ENCODE assay signal across 8 mouse cellular contexts in genomic region chr5:104508195-104508891, GRCm38 (mm10). TPM values are rescaled to one million over a fixed set of nuclear protein-coding genes. Genes with fewer than 3 reads are reported as not detected.
DNase-seq lines count a peak whose midpoint lies in the region; ATAC-seq and TF ChIP-seq lines count a peak whose summit lies in the region.

BC005561 (plus strand) TSS chr5:104508352.

- TF ChIP-seq POLR2A in brain, embryonic 14.5 days (IDR thresholded peaks at IDR 0.05; ENCODE audit: borderline replicate concordance, extremely low read depth, insufficient read depth, insufficient read length, poor library complexity, severe bottlenecking) = peak; percentile 47; the same call in 1 of the 2 replicates

- peak within 1 kb of the TSS; percentile 95 for H3K9ac ChIP-seq in heart, embryonic 13.5 days
- H3K9ac ChIP-seq in liver, embryonic 12.5 days = peak within 1 kb of the TSS; percentile 85
- H3K9ac ChIP-seq in stomach, embryonic 15.5 days = peak within 1 kb of the TSS; percentile 82

- WGBS in heart, embryonic 13.5 days = under 1% methylated on average over 75 of the region's 83 CpGs
- under 1% methylated on average over 69 of the region's 83 CpGs for WGBS in liver, embryonic 12.5 days (ENCODE audit: insufficient replicate concordance)
- WGBS in stomach, embryonic 15.5 days = under 1% methylated on average over 80 of the region's 83 CpGs

- H3K79me3 ChIP-seq in C2C12 (ENCODE audit: low read depth) = peaks cover 20% of the 10 kb centered on the region

- H3K27me3 ChIP-seq in C2C12 (ENCODE audit: control insufficient read depth, insufficient read depth, insufficient read length) = no peaks in the 10 kb centered on the region
- H3K27me3 ChIP-seq in erythroblast, embryonic 14.5 days (ENCODE audit: control insufficient read depth) = no peaks in the 10 kb centered on the region
- no peaks in the 10 kb centered on the region for H3K27me3 ChIP-seq in heart, embryonic 13.5 days (replicated peaks)
- no peaks in the 10 kb centered on the region for H3K27me3 ChIP-seq in liver, embryonic 12.5 days (replicated peaks)
- no peaks in the 10 kb centered on the region for H3K27me3 ChIP-seq in stomach, embryonic 15.5 days (replicated peaks)

- peaks cover 14% of the 10 kb centered on the region for H3K4me1 ChIP-seq in erythroblast, embryonic 14.5 days (ENCODE audit: control insufficient read depth)
- H3K4me1 ChIP-seq in heart, embryonic 13.5 days = peaks cover 11% of the 10 kb centered on the region
- H3K4me1 ChIP-seq in liver, embryonic 12.5 days = peaks cover 20% of the 10 kb centered on the region
- H3K4me1 ChIP-seq in stomach, embryonic 15.5 days = no peaks in the 10 kb centered on the region

- H3ac ChIP-seq in C2C12 (ENCODE audit: control insufficient read depth, insufficient read length, low read depth) = peak within 1 kb of the TSS; percentile 95

- no peak for TF ChIP-seq CTCF in C2C12 (IDR thresholded peaks at IDR 0.05; ENCODE audit: control insufficient read depth, insufficient read depth, insufficient read length)
- TF ChIP-seq CTCF in brain, embryonic 14.5 days (IDR thresholded peaks at IDR 0.05; ENCODE audit: borderline replicate concordance, extremely low read depth, insufficient read depth, insufficient read length) = no peak

- peaks cover 3% of the 10 kb centered on the region; the same call in 1 of the 2 replicates for H3K9me3 ChIP-seq in erythroblast, embryonic 14.5 days (ENCODE audit: control insufficient read depth, low read length)
- no peaks in the 10 kb centered on the region for H3K9me3 ChIP-seq in heart, embryonic 13.5 days
- H3K9me3 ChIP-seq in liver, embryonic 12.5 days (replicated peaks) = no peaks in the 10 kb centered on the region
- no peaks in the 10 kb centered on the region for H3K9me3 ChIP-seq in stomach, embryonic 15.5 days

- H3K4me3 ChIP-seq in C2C12 (ENCODE audit: insufficient read depth, poor library complexity, severe bottlenecking) = peak within 1 kb of the TSS; percentile 55
- peak within 1 kb of the TSS; percentile 85 for H3K4me3 ChIP-seq in erythroblast, embryonic 14.5 days (replicated peaks)
- peak within 1 kb of the TSS; percentile 91 for H3K4me3 ChIP-seq in heart, embryonic 13.5 days
- peak within 1 kb of the TSS; percentile 76 for H3K4me3 ChIP-seq in liver, embryonic 12.5 days
- H3K4me3 ChIP-seq in stomach, embryonic 15.5 days (replicated peaks) = peak within 1 kb of the TSS; percentile 77

- ATAC-seq in heart, embryonic 13.5 days (ENCODE audit: extremely low read depth, insufficient number of reproducible peaks, low FRiP score, low TSS enrichment) = peak; percentile 78
- peak; percentile 90 for ATAC-seq in liver, embryonic 12.5 days
- ATAC-seq in stomach, embryonic 15.5 days (ENCODE audit: insufficient read depth, low FRiP score, low read depth) = peak; percentile 90

- H3K36me3 ChIP-seq in C2C12 (ENCODE audit: control insufficient read depth, insufficient read depth) = peaks cover 12% of the 10 kb centered on the region
- peaks cover 2% of the 10 kb centered on the region; the same call in 1 of the 2 replicates for H3K36me3 ChIP-seq in erythroblast, embryonic 14.5 days (ENCODE audit: control insufficient read depth)
- H3K36me3 ChIP-seq in heart, embryonic 13.5 days = peaks cover 31% of the 10 kb centered on the region
- H3K36me3 ChIP-seq in liver, embryonic 12.5 days = peaks cover 9% of the 10 kb centered on the region
- peaks cover 10% of the 10 kb centered on the region for H3K36me3 ChIP-seq in stomach, embryonic 15.5 days

- peak; percentile 93 for DNase-seq in brain, embryonic 14.5 days (ENCODE audit: low read depth)
- DNase-seq in kidney, postnatal 10 days = peak; percentile 94
- peak; percentile 77 for DNase-seq in natural killer cell, adult 2 months (ENCODE audit: low spot score in 2 of 2)

- H3K4me2 ChIP-seq in heart, embryonic 13.5 days = peak within 1 kb of the TSS; percentile 78
- peak within 1 kb of the TSS; percentile 80 for H3K4me2 ChIP-seq in liver, embryonic 12.5 days
- peak within 1 kb of the TSS; percentile 62 for H3K4me2 ChIP-seq in stomach, embryonic 15.5 days

- H3K79me2 ChIP-seq in C2C12 (ENCODE audit: control insufficient read depth, insufficient read depth) = peaks cover 31% of the 10 kb centered on the region

- H3K27ac ChIP-seq in heart, embryonic 13.5 days (replicated peaks) = peak within 1 kb of the TSS; percentile 92
- H3K27ac ChIP-seq in liver, embryonic 12.5 days = peak within 1 kb of the TSS; percentile 92
- H3K27ac ChIP-seq in stomach, embryonic 15.5 days = peak within 1 kb of the TSS; percentile 94

TF ChIP-seq in C2C12, 6 proteins besides CTCF, POLR2A, EP300 and RAD21:
- TF ChIP-seq MAX (IDR thresholded peaks at IDR 0.05) (no peak), CEBPB (IDR thresholded peaks at IDR 0.05; ENCODE audit: low read depth) (no peak), FOSL1 (IDR thresholded peaks at IDR 0.05; ENCODE audit: insufficient read depth, low read length, poor library complexity, severe bottlenecking) (no peak), MYOG (IDR thresholded peaks at IDR 0.05; ENCODE audit: control insufficient read depth, extremely low read depth, insufficient read length) (no peak), MYOD1 (IDR thresholded peaks at IDR 0.05; ENCODE audit: control insufficient read depth, insufficient read length, low read depth) (no peak), USF1 (IDR thresholded peaks at IDR 0.05; ENCODE audit: low read depth) (no peak)
TF ChIP-seq in C2C12: peak in this region for 0.

RNA-seq across cellular contexts. Expression of gene BC005561, which starts in this region (rescaled TPM):
- 0.60 TPM for polyA plus RNA-seq in C2C12 (2012; fragmentation: generic; extraction: Trizol)
- polyA plus RNA-seq in brain, embryonic 14.5 days (2012; rRNA removed) = 3.7 and 4.0 TPM in 2 replicates
- polyA plus RNA-seq in erythroblast, embryonic 14.5 days (2012) = 0.05 and 0.07 TPM in 2 replicates
- 6.5 and 6.6 TPM in 2 replicates for polyA plus RNA-seq in heart, embryonic 13.5 days (2015; fragmentation: Nextera tagmentation; extraction: Ambion mirVana)
- polyA plus RNA-seq in liver, embryonic 12.5 days (2016; fragmentation: Nextera tagmentation; extraction: Ambion mirVana) = 5.0 and 5.2 TPM in 2 replicates
- 12.0 and 12.2 TPM in 2 replicates for polyA plus RNA-seq in stomach, embryonic 15.5 days (2015; fragmentation: Nextera tagmentation; extraction: Ambion mirVana)

Comparison
In these comparisons a context has a peak if more than half of its experiments do, and no peak if none do; other contexts are left out.
1. Peak in every context shown above with its lines: DNase-seq, ATAC-seq, H3K4me3 ChIP-seq and H3K27ac ChIP-seq.